Mouse (Mus musculus): ENCODE measurements around the gene Psmd2.
A peak's percentile ranks its signal among the peaks of the same experiment; 100 is the strongest.

Psmd2 gene

DNA sequence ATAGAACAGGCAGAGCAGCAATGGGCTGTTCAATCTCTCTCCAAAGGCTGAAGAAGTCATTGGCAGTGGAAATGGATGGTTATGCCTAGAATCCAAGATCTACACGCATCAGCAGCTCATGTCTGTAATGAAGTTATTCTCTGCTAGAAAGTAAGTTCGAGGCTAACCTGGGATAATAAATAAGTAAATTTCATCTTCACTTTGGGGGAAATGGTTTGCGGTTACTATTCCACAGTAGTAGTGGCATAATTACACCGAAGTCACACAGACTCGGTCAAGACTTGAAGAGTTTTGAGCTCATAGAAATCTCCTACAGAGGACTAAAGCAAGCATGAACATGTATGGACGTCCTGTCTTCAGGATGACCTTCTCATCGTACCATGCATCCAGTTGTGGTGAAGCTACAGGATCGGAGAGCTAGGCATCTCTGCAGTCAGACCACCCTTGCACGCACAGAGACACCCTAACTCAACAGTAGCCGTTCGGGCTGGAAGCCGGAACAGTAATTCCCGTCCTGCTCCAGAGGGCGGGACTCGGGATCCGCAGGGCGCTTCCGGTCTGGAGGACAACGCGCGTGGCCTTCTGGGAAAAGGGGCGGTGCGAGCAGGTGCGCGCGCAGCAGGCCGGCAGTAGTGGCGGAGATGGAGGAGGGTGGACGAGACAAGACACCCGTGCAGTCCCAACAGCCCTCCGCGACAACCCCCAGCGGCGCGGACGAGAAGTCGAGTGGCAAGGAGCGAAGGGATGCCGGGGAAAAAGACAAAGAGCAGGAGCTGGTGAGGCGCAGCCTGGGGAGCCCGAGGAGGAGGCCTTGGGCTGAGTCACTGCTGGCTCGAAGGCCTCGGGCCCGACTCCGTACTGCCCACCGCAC is at the start of gene Psmd2:
TSS of gene Psmd2 (plus strand) at position 577 of the 871 bp plus-strand sequence.
- DNase-seq = peak; percentile 98

DNA sequence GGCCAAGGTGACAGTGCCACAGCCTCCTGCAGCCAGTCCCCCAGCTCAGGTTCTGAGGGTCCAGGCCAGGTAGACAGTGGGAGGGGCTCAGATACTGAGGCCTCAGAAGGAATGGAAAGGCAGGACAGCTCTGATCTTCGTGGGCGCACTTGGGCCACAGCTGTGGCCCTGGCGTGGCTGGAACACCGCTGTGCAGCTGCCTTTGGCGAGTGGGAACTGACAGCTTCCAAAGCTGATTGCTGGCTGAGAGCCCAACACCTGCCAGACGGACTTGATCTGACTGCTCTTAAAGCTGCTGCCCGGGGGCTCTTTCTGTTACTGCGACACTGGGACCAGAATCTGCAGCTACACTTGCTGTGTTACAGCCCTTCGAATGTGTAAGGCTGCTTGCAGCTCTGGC is 46.7 kb upstream of the Psmd2 start:
- DNase-seq = no peak

DNA sequence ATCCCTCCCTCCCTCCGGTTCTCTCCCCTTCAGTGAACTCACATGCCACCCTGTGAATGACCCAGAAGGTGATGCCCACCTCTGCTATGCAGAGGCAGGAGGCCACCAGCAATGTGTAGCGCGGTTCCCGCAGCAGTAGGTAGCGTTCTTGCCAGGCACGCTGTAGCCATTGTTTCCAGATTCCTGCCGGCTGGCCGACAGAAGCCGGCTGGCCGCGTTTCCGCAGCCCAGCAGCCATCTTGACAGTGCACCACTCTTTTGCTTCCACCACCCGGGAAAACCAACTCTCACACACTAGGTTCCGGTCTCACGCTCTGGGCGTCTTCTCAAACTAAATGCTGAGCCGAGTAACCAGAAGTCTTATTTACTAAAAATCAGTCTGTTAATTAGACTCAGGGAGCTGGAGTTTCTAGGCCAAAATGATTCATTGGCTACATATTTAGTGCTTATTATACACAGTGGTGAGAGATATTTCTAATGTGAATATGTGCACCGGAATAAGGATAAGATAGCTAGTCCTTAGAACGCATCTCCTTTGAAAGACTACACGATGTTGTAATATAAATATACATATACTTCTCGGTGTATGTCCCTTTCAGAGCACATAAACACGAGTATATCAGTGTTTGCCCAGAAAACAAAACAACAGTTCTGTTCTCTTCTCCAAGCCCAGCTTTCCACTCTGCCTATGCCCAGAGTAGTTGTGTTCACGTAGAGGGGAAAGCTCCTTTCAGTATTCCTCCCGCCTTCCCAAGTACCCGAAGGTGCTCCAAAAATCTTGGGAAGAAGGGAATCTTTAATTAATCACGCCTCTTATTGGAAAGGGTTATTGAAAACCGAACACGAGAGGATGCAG is 40.7 kb upstream of the Psmd2 start:
- DNase-seq = peak; percentile 63

DNA sequence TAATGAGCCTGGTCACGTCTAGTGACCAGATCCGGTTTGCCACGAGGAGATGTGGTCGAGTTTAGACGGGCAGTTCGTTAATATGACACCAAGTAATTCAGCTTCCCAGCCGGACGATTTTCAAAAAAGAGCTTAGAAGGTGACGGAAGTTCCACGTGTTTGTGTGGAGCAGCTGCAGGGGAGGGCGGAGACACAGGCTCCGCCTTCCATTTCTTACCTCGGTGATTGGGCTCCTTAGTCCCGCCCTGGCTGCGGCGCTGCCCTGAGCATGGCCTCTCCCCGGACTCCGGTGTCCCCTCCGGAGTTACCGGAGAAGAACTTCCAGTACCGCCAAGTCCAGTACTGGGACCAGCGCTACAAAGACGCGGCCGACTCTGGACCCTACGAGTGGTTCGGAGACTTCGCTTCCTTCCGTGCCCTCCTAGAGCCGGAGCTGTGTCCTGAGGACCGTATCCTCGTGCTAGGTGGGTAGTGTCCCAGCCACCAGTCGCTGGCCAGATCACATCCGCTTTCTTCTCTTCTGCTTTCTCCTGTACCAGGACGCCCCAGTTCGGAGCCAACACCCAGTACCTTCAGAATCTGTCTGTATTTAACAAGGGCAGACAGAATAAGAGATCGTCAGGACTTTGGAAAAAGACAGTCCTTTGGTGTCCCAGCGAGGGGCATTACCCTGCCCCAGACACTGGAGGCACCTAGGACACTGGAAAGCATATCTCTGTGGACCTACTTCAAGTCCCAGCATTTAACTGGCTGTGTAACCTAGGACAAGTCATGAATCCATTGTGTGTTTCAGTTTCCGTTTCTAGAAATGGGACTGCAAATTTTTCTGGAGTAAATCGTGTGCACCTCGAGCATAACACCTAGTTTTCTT is 39.9 kb upstream of the Psmd2 start, which contains the start of the genes Eef1akmt4, Gm49333 and Alg3:
TSS of gene Eef1akmt4 (plus strand) at position 237 of the 871 bp plus-strand sequence.
TSS of gene Gm49333 (plus strand) at position 254 of the 871 bp plus-strand sequence.
TSS of gene Alg3 (minus strand) at position 379 of the 871 bp plus-strand sequence.
- peak; percentile 68 for DNase-seq

DNA sequence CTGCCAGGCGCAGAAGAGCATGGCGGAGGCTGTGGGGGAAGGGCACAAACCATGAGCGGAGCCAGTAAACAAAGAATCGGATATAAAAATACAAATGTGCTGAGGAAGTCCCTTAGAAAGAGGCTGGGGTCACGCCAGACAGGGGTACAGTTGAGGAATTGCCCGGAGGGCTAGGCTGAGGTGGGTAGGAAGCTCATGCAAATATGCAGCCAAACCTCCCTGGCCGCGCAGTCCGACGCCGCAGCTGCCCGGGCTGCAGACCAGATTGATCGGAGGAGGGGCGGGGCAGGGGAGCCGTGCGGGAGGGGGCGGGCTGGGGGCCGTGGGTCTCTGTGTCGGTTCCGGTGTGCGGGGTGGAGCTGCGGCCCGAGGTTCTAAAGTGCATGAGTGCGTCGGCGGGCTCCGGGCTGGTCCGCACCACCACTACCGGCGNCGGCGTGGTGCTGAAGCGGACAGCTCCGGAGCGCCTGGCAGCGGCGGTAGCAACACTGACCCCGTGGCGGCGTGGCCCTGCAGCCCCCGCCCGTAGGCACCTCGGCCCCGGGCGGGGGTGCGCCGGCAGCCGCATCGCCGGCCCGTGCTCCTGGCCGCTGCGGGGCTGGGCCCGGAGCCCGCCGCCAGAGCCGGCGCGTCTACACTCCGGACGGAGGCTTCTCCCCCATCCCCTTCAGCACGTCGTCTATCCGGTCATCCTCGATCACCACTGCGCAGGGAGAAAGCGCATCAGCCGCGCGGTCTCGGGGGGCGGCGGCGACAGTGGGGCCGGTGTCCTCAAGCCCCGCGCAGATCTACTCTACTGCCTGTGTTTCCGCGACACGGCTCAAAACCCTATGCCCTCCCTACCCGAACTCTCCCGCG is 31.7 kb upstream of the Psmd2 start:
- DNase-seq = no peak

DNA sequence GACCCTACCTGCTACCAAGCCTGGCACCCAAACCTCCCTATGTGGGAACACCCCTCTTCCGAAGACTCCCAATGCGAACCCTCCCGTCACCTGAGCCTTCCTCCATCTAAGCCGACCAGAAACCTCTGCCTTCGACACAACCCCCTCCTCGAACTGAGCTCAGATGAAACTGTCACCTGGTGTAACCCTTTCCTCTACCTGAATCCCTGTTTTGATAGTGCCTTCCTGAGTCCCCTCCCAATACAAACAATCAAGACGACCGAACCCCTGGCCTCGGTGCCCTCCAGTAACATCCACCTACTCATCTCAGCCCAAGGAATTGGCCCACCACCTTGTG is 31.1 kb upstream of the Psmd2 start:
- DNase-seq = no peak

DNA sequence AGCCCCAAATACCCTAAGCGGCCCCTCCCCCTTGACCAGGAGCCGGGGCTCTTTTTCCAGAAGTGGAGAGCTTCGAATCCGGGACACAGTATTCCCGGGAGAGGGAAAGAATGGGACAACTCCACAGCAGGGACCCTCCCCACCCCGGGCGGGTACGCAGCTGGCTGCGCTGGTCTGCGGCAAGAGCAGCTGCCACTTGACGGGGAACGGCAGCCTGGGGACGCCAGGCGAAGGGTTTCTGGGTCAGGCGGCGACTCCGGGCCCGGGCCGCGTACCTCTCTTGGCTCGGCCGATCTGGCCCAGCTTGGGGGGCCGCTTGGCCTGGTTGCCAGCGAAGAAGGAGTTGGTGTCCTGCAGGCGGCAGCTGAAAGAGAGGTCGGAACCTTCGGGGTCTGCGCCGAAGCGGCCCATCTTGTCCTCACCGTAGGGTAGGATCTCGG is 30.7 kb upstream of the Psmd2 start:
- peak; percentile 24 for DNase-seq

DNA sequence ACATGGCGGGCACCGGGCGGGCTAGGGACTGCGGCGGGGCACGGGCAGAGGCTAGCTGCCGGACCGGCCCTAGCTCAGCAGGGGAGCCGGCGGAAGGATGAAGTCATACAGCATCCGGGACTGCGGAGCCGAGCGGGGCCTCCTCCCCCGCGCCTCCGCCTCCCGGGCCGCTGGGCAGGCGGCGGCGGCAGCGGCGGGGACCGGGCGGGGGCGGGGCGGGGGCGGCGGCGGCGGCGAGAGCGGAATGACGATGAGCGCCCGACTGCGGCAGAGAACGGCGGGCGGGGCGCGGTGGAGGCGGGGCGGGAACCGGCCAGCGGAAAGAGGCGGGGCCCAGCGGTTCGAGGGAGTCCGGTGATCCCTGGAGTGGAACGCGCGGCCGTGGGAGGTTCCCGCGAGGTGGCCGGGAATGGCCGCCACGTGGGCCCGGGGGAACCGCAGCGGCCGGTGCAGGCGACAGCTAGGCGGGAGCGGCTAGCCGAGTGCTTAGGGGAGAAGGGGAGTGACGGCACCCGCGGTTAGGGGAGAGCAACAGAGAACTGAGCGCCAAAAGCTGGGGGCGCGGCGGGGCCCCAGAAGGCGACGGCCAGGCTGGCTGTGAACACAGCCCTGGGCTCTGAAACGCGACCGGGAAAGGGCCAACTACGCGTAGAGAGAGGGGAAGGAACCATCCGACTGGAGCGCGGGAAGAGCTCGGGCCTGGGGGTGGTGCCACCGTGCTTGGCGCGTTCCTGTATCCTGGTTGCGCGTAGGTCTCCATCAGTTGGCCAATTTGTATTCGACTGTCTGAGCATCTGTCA is 30.1 kb upstream of the Psmd2 start, which contains the start of gene Camk2n2:
TSS of gene Camk2n2 (minus strand) at position 97 of the 800 bp plus-strand sequence.
- peak; percentile 55 for DNase-seq

DNA sequence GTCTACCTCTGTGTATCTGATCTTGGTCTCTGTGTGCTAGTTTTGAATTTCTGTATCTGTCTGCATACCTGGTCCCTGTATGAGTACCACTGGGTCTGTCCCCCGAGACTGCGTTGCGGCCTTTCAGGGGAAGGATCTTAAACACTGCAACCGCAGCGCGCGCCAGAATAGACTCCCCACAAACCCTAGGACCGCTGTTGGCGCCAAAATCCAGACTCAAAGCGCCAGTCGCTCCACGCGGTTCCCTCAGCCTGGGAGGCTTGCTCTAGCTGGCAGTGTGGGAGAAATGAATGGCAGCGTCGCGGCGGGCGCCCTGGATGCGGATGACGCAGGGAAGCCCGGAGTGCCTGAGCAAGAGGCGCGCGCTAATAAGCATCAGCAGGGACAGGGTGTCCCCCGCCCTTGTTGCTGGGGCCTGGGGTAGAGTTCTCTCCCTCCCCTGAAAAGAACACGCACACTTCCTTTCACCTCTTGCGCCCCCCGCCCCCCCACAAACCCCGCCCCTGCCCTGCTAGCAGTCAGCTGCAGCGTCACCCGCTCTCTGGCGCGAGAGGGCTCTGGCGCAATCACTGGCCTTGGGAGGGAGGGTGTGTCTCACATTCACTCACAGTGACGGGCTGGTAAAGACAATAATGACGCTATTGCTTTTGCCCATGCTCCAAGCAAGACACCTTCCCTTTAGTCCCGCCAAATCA is 29.3 kb upstream of the Psmd2 start:
- peak; percentile 68 for DNase-seq

DNA sequence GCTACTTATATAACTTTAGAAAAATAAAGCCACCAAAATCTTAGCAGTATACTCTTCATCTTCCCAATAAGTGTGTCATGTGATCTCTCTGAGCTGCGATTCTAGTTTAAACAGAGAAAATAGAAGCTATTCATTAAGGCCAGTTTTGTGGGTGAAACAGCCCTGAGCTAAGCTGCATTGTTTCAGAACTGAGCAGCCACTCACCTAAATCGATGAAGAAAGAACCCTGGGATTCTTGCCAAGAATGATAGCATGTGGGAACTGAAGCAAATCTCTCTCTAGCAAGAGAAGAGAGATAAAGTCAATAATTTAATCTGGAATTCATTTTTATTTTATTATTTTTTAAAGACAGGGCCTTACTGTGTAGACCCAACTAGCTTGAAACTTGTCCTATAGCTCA is 28.2 kb upstream of the Psmd2 start:
- DNase-seq = no peak

DNA sequence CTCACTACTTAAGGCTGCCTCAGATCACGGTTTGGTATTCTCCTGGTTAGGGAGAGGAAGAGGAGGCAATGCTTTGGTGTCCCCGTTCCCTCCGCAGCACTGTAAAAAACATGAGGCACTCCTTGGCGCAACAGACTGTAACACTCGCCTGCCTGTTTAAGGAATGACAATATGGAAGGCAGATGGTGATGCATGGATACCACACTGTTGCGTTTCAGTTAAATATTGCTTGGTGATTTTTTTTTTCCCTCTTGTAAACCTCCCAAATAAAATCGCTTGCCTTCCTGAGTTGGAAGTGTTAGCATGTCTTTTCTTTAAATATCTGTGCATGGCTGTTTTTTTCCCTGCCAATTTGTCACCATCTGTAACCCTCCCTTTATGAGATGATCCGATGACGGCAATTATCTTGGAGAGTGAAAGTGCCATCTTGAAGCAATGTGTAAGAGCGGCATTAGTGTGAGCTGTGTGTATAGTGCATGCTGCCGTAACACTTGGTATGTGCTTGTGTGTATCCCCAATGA is 22.5 kb upstream of the Psmd2 start:
- DNase-seq = no peak

DNA sequence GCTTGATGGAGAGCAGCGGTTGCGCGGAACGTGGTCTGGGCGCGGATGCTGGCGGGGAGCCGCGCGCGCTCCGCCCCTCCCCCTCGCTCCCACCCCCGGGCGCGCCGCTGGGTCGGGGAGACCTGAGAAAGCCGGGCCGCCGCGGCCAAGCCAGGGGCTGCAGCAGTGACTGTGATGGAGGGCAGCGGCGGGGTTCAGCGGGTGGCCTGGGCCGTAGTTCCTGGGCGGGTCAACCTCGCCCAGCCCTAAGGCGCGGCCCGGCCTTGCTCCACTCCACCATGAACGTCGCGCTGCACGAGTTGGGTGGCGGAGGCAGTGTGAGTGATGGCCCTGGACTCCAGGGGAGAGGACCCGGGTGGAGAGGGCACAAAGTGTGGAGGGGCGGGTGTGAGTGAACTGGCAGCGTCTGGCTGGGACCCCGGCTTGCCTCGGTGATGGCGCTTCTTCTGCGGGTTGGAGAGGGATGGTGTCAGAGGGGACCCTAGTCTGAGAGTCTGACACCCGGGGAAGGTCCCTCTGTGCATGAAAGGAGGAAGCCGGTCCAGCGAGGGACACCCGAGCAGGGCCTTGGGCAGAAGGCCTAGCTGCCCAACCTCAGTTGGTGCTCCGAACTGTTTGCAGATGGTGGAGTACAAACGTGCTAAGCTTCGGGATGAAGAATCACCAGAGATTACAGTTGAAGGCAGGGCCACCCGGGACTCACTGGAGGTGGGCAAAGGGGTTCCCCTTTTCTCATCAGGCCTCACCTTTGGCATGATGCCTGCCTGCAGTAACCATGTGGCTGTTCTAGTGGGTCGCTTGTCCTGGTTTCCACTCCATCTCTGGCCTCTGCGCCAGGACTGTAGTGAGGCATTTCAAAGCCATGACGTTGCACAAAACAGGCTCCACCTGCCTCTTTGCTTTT is 21.5 kb upstream of the Psmd2 start, which contains the start of gene Ece2:
TSS of gene Ece2 (plus strand) at position 98 of the 904 bp plus-strand sequence.
- DNase-seq = peak; percentile 45

DNA sequence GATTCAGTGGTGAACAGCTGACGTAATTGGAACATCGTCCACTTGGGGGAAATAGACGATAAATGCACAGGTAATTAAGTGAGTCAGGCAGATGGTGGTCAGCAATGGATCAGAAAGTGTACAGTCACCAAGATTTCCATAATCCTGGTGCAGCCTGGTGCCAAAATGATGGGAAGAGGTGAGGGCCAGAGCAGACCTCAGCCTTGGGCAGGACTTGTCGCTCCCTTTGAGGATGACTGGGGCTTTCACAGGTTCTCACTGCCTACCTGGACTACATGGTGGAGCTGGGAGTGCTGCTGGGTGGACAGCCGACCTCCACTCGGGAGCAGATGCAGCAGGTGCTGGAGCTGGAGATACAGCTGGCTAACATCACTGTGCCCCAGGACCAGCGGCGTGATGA is 14.0 kb upstream of the Psmd2 start:
- DNase-seq = no peak

DNA sequence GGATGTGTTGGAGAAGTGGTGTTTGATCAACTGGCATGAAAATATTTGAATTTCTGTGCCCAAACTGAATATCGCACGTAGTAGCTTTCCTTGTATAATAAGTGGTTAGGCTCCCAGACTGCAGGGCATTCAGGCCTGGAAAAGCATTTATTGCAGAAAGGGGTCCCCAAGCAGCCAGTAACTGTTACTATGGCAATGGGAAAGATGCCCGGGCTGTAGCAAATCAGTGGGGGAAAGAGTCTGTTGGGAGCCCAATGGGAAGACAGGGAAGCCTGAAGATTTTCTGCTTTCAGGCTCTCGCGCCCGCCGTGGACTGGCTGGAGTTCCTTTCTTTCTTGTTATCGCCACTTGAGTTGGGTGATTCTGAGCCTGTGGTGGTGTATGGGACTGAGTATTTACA is 13.1 kb upstream of the Psmd2 start:
- peak; percentile 48 for DNase-seq

DNA sequence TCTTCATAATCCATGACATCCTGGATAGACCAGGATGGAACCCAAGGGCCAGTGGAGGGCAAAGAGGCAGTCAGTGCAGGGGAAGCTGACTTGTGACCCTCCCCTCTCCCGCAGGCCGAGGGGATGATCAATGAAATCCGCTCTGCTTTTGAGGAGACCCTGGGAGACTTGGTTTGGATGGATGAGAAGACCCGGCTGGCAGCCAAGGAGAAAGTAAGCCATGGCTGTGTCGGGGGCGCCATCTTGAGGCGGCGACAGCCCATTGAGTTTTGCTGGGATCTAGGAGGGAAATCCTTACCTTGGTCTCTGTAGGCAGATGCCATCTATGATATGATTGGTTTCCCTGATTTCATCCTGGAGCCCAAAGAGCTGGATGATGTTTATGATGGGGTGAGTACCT is 9.3 kb upstream of the Psmd2 start:
- DNase-seq = peak; percentile 80

DNA sequence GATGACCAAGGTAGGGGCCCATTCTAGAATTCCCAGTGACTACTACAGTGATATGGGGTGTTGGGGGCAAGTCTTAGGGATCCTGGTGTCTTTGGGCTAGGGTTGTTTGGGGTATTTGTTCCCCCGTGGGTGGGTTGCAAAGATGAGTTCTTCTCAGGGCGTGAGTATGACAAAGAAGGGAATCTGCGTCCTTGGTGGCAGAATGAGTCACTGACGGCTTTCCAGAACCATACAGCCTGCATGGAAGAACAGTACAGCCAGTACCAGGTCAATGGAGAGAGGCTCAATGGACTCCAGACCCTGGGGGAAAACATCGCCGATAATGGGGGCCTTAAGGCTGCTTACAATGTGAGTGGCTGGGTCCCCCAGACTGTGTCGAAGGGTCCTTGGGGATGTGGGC is 7.5 kb upstream of the Psmd2 start:
- DNase-seq = no peak

DNA sequence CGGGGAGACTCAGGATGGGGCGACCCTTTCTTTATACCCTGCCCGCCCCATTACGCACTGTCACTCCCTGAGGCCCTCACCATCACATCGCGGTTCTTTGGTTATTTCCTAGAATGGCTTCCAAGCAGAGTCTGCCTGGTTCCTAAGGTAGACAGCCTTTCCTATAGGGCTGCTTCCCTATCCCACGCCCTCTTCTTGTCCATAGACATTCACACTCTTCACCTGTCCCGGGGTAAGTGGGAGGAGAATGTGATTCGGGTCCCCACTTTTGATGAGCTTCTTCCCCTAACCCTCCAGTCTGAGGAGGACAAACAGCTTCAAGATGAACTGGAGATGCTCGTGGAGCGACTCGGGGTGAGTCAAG is 477 bp downstream of the Psmd2 start:
- no peak for DNase-seq

DNA sequence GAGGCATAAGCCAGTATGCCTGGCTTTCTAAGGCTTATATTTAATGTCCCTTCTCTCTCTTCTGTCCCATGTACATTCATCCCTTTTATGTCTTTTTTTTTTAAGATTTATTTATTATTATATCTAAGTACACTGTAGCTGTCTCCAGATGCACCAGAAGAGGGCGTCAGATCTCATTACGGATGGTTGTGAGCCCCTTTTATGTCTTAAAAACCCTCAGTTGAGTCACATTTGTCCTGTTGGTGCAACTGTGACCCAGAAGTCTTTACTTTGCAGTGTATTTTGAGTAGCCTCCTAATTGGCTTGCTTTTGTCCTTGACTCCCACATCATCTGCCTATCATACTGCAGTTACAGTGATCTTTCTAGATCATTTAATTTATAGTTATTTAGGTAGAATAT is 1.9 kb downstream of the Psmd2 start:
- DNase-seq = no peak

DNA sequence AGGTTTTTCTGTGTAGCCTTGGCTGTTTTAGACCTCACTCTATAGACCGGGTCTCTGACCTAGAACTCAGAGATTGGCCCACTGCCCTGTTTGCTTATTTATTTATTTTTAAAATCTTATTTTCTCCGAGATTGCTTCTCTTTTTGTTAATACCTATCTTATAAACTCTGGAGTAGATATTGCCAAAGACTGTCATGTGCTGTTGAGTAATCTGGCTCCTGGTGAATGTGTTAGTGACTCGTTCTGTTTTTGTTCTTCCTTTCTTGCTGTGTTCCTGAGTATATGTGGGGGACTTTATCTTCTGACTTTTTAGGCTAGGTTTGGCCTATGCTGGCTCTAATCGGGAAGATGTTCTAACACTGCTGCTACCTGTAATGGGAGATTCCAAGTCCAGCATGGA is 6.2 kb downstream of the Psmd2 start:
- no peak for DNase-seq
